Mouse (Mus musculus): ENCODE data around the gene Tbc1d7.

GRCm38 (mm10) chr13:43187736-43188135 lies 16.4 kb upstream of the Tbc1d7 start:
- TF ChIP-seq GATA1 (IDR thresholded peaks at IDR 0.05; ENCODE audit: borderline replicate concordance, low read length) (no peak), FLI1 (IDR thresholded peaks at IDR 0.05; ENCODE audit: low read length) (no peak)

Measured in megakaryocyte, embryonic 14.5 days (primary cell).